Mouse (Mus musculus) lung, embryonic 14.5 days (tissue): ENCODE measurements around the gene Mtap. TPM values are rescaled to one million over a fixed set of nuclear protein-coding genes. Genes with fewer than 3 reads are reported as not detected.

ENCODE experiments used
- ATAC-seq: fragments of 200-750 bp; cut with Nextera tagmentation; 2 replicates; pipeline ENCODE4 v1.8.0; 2017; ENCODE audit warnings: mild to moderate bottlenecking, moderate TSS enrichment, moderate library complexity; ENCODE audit not compliant: insufficient read depth
- DNase-seq: peaks from one replicate; pipeline ENCODE4 v3.0.0-alpha.2; 2015
- H3K27ac ChIP-seq: fragments of 300-500 bp; sonication (generic); 2 replicates; pipeline ENCODE4 v1.5.1; 2014; ENCODE audit warnings: low read depth, mild to moderate bottlenecking, moderate library complexity
- H3K27me3 ChIP-seq: fragments of 300-500 bp; sonication (generic); 2 replicates; pipeline ENCODE4 v1.6.1; 2014; ENCODE audit warnings: low read length, control low read depth; ENCODE audit not compliant: insufficient read depth
- H3K36me3 ChIP-seq: fragments of 300-500 bp; sonication (generic); 2 replicates; pipeline ENCODE4 v1.6.1; 2014; ENCODE audit warnings: control low read depth; ENCODE audit not compliant: insufficient read depth
- H3K4me1 ChIP-seq: fragments of 300-500 bp; sonication (generic); 2 replicates; pipeline ENCODE4 v1.6.1; 2014; ENCODE audit warnings: antibody characterized with exemption, control low read depth; ENCODE audit not compliant: insufficient read depth
- H3K4me2 ChIP-seq: fragments of 300-500 bp; sonication (generic); 2 replicates; pipeline ENCODE4 v1.6.1; 2014; ENCODE audit warnings: mild to moderate bottlenecking
- H3K4me3 ChIP-seq: fragments of 300-500 bp; sonication (generic); 2 replicates; pipeline ENCODE4 v1.5.1; 2014; ENCODE audit warnings: low read depth, low read length
- H3K9ac ChIP-seq: fragments of 300-500 bp; sonication (generic); 2 replicates; pipeline ENCODE4 v1.6.1; 2014
- H3K9me3 ChIP-seq: fragments of 300-500 bp; sonication (generic); 2 replicates; pipeline ENCODE4 v1.6.1; 2016; ENCODE audit warnings: low read depth, low read length, control low read depth
- CTCF ChIP-seq: IDR thresholded peaks from 2 replicates; pipeline ENCODE4 v1.5.1; 2016; ENCODE audit warnings: antibody characterized with exemption, low read depth
- WGBS: fragments of 180-500 bp; shearing (Covaris S2); extraction: QIAGEN DNeasy Blood & Tissue Kit; methylation state at CpG from one replicate; pipeline ENCODE4 v1.1.7; 2014; 5-methylcytosine and 5-hydroxymethylcytosine counted together
- polyA plus RNA-seq: library from polyadenylated mRNA; unstranded; fragments of >200 nt; fragmentation: Nextera tagmentation; extraction: Ambion mirVana; gene quantifications from 2 replicates; pipeline ENCODE4 v1.2.1, GENCODE M21; 2014

Mtap gene
- polyA plus RNA-seq, 1 experiment from 2014 or later, result 74.6 TPM

- Histone ChIP-seq H3K9ac (no peak overlapping the region), H3K27me3 (no peaks in the 10 kb centered on the region), H3K36me3 (peaks cover 60% of the 10 kb centered on the region), H3K4me1 (no peaks in the 10 kb centered on the region), H3K9me3 (no peaks in the 10 kb centered on the region), H3K4me2 (no peak overlapping the region), H3K27ac (no peak overlapping the region), H3K4me3 (no peak overlapping the region)
- 47% methylated on average over 5 of the region's 5 CpGs for WGBS
- no peak for TF ChIP-seq CTCF
- no peak for ATAC-seq
- DNase-seq, result no peak
Measured at GRCm38 (mm10) chr4:89162496-89162895, 25.6 kb downstream of the Mtap start.

GRCm38 (mm10) chr4:89163613-89164012, 26.7 kb downstream of the Mtap start:
- H3K27ac ChIP-seq, result no peak overlapping the region
- H3K4me2 ChIP-seq, result no peak overlapping the region
- no peak for TF ChIP-seq CTCF
- no peaks in the 10 kb centered on the region for H3K27me3 ChIP-seq
- no peaks in the 10 kb centered on the region for H3K4me1 ChIP-seq
- H3K4me3 ChIP-seq, result no peak overlapping the region
- no peak for ATAC-seq
- no peak overlapping the region for H3K9ac ChIP-seq
- no peak for DNase-seq
- 93% methylated on average over 8 of the region's 8 CpGs for WGBS
- peaks cover 51% of the 10 kb centered on the region for H3K36me3 ChIP-seq
- H3K9me3 ChIP-seq, result no peaks in the 10 kb centered on the region

GRCm38 (mm10) chr4:89164681-89165080, 27.8 kb downstream of the Mtap start:
- Histone ChIP-seq H3K36me3 (peaks cover 51% of the 10 kb centered on the region), H3K9ac (no peak overlapping the region), H3K27ac (no peak overlapping the region), H3K27me3 (no peaks in the 10 kb centered on the region), H3K4me1 (no peaks in the 10 kb centered on the region), H3K4me3 (no peak overlapping the region), H3K4me2 (no peak overlapping the region), H3K9me3 (no peaks in the 10 kb centered on the region)
- TF ChIP-seq CTCF, result no peak
- ATAC-seq (no peak), DNase-seq (no peak)
- 90% methylated on average over 2 of the region's 2 CpGs for WGBS

GRCm38 (mm10) chr4:89168877-89169276, 32.0 kb downstream of the Mtap start:
- H3K27ac ChIP-seq, result no peak overlapping the region
- DNase-seq, result no peak

GRCm38 (mm10) chr4:89169739-89170138, 32.8 kb downstream of the Mtap start:
- DNase-seq, result no peak
- TF ChIP-seq CTCF, result no peak
- Histone ChIP-seq H3K4me1 (no peaks in the 10 kb centered on the region), H3K27ac (no peak overlapping the region), H3K36me3 (peaks cover 58% of the 10 kb centered on the region), H3K4me3 (no peak overlapping the region), H3K9me3 (no peaks in the 10 kb centered on the region), H3K4me2 (no peak overlapping the region), H3K27me3 (no peaks in the 10 kb centered on the region), H3K9ac (no peak overlapping the region)
- 71% methylated on average over 4 of the region's 4 CpGs for WGBS
- ATAC-seq, result no peak

More at GRCm38 (mm10) chr4:89168877-89169276, 32.0 kb downstream of the Mtap start:
- Histone ChIP-seq H3K36me3 (peaks cover 57% of the 10 kb centered on the region), H3K4me1 (no peaks in the 10 kb centered on the region), H3K9ac (no peak overlapping the region), H3K4me3 (no peak overlapping the region), H3K9me3 (no peaks in the 10 kb centered on the region), H3K4me2 (no peak overlapping the region), H3K27me3 (no peaks in the 10 kb centered on the region)
- 93% methylated on average over 9 of the region's 9 CpGs for WGBS
- TF ChIP-seq CTCF, result no peak
- no peak for ATAC-seq

- H3K36me3 ChIP-seq, result peaks cover 66% of the 10 kb centered on the region
- WGBS, result 95% methylated on average over 6 of the region's 6 CpGs
Measured at GRCm38 (mm10) chr4:89170931-89171330, 34.0 kb downstream of the Mtap start.

GRCm38 (mm10) chr4:89172873-89173605, 36.1 kb downstream of the Mtap start:
- no peak for ATAC-seq
- H3K27me3 ChIP-seq, result no peaks in the 10 kb centered on the region
- no peak overlapping the region for H3K4me3 ChIP-seq
- H3K27ac ChIP-seq, result no peak overlapping the region
- WGBS, result 94% methylated on average over 14 of the region's 14 CpGs
- H3K9ac ChIP-seq, result no peak overlapping the region
- H3K4me2 ChIP-seq, result no peak overlapping the region
- peaks cover 74% of the 10 kb centered on the region for H3K36me3 ChIP-seq
- TF ChIP-seq CTCF, result no peak
- no peaks in the 10 kb centered on the region for H3K4me1 ChIP-seq
- no peak for DNase-seq
- no peaks in the 10 kb centered on the region for H3K9me3 ChIP-seq

More at GRCm38 (mm10) chr4:89170931-89171330, 34.0 kb downstream of the Mtap start:
- Histone ChIP-seq H3K9ac (no peak overlapping the region), H3K4me3 (no peak overlapping the region), H3K4me2 (no peak overlapping the region), H3K9me3 (no peaks in the 10 kb centered on the region), H3K4me1 (no peaks in the 10 kb centered on the region), H3K27me3 (no peaks in the 10 kb centered on the region), H3K27ac (no peak overlapping the region)
- ATAC-seq, result no peak
- TF ChIP-seq CTCF, result no peak
- no peak for DNase-seq
